Mouse (Mus musculus) adrenal gland, adult 18-20 months (tissue): Measurements from ENCODE around the gene Ankrd40. TPM values are rescaled to one million over a fixed set of nuclear protein-coding genes. Genes with fewer than 3 reads are reported as not detected.

Experiments used
- DNase-seq, 2 experiments: peaks; one replicate each; pipeline ENCODE4 v3.0.0; 2021 to 2022; ENCODE audit warnings: low spot score in 2 of 2
- total RNA-seq, 2 experiments: library from RNA; stranded (reverse); gene quantifications; 1 replicate in 1 of 2; 2 replicates in 1 of 2; pipeline ENCODE4 v1.2.3; 2021

The Ankrd40 gene
- total RNA-seq, 2 experiments from 2014 or later = 149 to 159 TPM

DNA sequence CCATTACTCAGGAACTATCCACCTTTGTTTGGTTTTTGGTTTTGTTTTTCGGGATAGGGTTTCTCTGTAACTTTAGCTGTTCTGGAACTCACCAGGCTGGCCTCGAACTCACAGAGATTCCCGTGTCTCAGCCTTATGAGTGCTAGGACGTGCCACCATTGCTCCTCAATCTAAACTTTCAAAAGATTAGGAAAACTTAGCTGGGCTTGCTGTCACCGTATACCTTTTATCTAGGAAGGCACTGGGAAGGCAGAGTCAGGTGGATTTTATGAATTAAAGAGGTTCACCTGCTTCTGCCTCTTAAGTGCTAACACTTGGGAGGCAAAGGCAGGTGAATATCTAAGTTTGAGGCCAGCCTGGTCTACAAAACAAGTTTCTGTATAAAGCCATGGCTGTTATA, 5.2 kb upstream of the Ankrd40 start:
- no peak for DNase-seq

DNA sequence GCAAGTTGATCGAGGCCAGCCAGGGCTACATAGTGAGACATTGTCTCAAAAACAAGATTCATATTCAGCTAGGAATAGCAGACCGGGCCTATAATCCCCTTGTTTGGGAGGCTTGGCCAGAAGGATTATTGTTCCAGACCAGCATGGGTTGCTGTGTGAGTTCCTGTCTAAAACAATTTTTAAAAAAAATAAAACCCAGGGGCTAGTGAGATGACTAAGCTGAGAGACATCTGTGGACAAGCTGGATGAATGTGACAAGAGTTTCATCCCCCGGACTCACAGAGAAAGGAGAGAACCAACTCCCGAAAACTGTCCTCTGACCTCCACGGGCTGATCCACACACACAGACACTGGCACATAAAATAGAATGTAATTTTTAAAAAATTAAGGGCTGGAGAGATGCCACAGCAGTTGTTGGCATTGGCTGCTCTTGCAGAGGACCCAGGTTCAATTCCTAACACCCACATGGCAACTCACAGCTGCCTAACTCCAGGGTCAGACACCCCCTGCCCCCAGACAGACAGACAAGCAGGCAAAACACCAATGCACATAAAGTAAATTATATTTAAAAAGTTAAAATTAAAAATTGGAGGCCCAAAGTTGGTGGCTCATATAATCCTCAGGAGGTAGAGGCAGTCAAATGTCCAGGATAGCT, 4.4 kb upstream of the Ankrd40 start:
- DNase-seq = no peak

DNA sequence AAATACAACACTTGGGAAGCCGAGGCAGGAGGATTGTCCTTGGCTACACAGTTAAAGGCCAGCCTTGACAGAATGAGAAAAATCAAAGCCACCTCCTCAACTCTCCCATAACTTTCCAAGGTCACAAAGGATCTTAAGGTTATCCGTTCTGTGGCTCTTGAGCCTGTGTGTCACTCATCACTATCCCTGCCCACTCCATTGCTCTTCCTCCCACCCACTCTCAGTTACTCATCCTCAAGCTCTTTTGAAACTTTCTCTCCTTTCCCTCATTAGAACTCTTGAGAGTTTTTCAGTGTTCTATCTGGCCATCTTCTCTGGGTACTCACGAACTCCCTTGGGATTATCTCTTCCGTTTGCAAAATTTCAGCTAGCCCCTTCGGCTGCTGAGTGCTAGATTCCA, 3.2 kb upstream of the Ankrd40 start:
- DNase-seq = no peak

DNA sequence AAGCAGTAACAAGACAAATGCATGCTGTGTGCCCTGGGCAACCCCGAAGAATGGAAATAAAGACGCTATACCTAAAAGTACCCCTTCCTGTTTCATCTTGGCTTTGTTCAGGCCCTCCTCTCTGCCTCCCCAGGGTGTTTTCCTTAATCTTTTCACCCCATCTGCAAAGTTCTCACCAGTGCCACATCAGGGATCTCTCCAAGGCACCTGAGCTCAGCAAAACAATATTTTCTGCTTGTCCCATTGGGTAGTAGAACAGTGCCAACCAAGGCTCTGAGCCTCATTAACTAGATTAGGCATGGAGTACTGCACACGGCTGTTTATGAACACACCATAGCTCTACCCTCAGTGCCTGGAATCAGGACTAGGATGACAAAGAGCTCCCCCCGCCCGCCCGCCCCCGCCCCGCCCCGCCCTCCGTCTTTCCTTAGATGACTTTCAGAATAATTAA, 815 bp upstream of the Ankrd40 start:
- no peak for DNase-seq

- no peak for DNase-seq
Observed at GRCm38 (mm10) chr11:94328644-94329025, 834 bp downstream of the Ankrd40 start.

DNA sequence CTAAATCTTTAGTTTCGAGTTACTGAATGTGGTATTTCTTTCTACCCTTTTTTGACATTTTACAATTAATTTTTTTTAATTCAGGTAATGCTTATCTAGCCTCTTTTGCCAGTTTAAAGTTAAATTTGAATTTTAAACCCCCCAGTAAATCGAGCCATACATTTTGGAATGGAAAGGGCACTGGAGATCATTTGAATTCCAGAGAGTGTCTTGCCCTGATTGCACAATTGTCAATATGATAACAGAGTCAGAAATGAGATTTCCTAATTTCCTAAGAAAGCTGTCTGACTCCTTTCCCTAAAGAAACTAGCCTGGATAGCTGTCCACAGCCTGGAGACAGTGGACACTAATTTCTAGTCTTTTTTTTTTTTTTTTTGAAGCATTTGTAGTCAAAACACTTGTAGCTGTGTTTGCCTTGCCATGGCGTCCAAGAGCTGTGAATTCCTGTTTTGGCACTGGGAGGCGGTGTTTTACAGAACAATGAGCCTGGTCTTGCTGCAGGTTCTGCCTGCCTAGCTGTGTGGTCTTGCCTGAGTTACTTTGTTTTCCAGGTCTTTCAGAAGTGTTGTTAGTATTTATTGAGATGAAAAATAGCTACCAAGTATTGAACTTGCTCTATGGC, 1.6 kb downstream of the Ankrd40 start:
- DNase-seq = no peak

- no peak for DNase-seq
Observed at GRCm38 (mm10) chr11:94330211-94330610, 2.4 kb downstream of the Ankrd40 start.

GRCm38 (mm10) chr11:94332726-94333125, 4.9 kb downstream of the Ankrd40 start:
- no peak for DNase-seq

- DNase-seq = no peak
Observed at GRCm38 (mm10) chr11:94334386-94334968, 6.7 kb downstream of the Ankrd40 start.

DNA sequence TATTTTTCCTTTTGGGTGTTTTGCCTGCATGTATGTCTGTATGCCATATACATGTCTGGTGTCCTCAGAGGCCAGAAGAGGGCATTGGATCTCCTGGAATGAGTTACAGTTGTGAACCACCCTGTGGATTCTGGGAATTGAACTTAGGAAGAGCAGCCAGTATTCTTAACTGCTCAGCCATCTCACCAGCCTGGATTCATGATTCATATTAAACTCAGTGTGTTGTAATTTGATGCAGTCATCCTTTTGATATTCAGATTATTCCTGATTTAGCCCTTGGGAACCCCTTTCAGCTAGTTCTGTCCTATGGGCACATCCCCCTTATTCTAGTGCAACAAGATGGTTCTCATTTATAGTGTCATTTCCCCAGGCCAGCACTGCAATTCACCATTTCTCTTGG, 8.8 kb downstream of the Ankrd40 start:
- DNase-seq = no peak

GRCm38 (mm10) chr11:94338347-94338746, 10.5 kb downstream of the Ankrd40 start:
- DNase-seq = no peak

- DNase-seq = no peak
Observed at GRCm38 (mm10) chr11:94339732-94340585, 12.2 kb downstream of the Ankrd40 start.

DNA sequence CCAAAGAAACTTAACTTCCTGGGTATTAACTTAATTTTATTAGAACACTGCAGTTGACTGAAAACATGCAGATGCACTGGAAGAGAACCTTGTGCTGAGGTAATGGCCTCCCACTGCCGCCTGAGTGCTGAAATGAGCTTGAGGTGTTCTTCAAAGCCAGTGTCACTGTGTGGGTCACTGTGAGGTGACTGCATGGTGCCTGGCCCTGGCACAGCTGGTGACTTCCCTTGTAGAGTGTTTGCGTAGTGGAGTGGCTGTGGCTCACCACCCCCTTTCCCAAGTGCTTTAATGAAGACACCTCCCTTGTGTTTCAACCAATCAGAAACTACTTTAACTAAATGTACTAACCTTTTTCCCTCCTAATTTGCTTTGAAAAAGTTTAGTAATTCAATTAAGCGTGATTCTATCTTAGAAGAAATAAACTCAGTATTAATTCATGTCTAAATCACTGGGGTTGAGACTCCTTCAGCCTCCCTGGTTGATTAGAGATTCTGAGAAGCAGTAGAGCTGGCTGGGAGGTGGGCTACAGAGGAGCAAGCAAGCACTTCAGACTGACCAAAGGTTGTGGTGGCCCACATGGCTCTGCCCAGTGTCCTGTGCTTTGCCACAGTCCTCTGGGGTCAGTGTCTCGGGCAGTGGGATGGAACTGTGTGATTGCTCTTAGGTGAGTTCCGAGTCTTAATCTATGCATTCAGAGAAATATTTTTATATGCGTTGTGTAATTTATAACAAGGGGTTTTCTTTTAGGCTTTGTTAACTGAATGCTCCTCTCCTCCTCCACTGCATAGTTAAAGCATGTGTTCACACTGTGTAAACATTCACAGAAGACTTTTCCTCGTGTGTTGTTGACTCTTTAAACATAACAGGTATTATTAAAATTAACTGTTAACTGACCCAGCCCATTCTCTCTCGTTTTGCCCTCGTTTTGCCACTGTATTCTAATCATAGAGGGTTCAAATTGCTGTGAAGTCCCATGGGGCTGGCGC, 13.4 kb downstream of the Ankrd40 start:
- DNase-seq = no peak

GRCm38 (mm10) chr11:94342114-94342905, 14.5 kb downstream of the Ankrd40 start:
- no peak for DNase-seq

DNA sequence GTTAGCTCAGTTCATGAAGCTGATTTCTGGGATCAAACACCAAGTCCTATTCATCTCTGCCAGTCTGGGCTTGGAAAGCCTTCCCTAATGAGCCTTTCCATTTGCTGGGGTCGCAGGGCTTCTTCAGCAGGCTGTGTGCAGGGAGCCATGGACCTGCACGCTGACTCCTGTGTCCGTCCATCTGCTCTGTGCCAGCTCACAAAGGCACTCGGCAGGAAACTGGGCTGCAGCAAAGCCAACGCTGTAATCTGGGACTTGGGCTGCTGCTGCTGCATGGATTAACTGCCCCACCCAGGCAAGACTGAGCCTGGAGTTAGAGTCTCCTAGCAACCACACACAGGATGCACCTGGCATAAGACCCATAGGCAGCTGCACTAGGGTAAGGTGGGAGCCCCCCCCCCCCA, 16.2 kb downstream of the Ankrd40 start:
- DNase-seq = no peak

GRCm38 (mm10) chr11:94344470-94344869, 16.7 kb downstream of the Ankrd40 start:
- no peak for DNase-seq

DNA sequence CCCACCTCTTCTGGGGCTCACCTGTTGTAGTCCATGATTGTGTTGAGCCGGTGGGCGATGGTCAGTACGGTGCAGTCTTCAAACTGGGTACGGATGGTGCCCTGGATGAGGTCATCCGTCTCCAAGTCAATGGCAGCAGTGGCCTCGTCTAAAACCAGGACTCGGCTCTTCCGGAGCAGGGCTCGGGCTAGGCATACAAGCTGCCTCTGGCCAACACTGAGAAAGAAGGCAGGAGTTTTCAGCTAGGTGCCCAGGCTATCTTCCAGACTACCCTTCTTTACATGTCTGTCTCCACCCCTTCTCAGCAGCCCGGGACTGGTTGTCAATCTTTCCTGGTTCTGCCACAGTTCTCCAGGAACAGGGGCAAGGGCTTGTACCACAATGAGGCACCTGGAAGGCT, 18.1 kb downstream of the Ankrd40 start:
- DNase-seq = no peak

DNA sequence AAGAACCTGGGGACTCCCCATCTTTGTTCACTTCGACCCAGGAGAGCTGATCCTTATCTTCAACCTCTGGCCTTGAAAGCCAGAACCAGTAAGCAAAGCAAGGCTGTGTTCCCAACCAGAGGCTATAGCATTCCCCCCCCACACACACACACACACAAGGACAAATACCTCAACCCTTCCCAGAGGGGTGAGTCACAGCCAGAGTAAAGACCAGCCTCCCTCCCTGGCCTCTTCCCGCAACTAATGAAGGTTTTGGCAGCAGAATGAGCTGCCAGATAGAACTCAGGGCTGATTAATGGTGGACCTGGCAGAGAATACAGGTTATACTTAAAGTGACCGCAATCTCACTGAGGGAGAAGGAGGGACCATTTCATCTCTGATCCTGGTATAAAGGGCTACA, 18.8 kb downstream of the Ankrd40 start:
- peak in 1 of 2 experiments; percentile 50 for DNase-seq

DNA sequence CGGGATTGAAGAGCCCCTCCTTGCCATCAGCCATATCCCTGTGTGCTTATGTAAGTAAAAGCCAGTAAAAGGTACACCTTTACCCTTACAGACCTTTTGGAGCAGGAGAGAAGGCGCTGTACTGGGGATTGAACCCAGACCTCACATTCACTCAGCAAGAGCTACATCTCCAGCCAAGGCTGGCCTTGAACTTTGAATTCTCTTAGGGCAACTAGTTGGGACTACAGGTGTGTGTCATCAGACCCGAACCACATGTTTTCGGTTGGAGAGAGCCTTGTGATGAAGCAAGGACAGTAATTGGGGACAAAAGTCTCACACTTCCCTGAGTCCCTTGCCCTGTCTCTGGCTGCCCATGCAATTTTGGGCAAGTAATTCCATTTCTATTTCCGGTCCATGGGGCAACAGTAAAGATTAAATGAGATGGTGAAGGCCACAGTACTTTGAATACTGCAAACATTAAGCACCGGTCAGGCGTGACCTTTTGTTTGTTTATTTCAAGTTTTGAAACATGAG, 19.3 kb downstream of the Ankrd40 start:
- no peak for DNase-seq
